Mouse (Mus musculus) stomach, postnatal 0 days (tissue): ENCODE results near the gene Ptk6. TPM values are rescaled to one million over a fixed set of nuclear protein-coding genes. Genes with fewer than 3 reads are reported as not detected.

ENCODE experiments used
- ATAC-seq: fragments of 200-750 bp; cut with Nextera tagmentation; 2 replicates; pipeline ENCODE4 v1.8.0; 2017; ENCODE audit not compliant: low FRiP score, low TSS enrichment
- DNase-seq: peaks from one replicate; pipeline ENCODE4 v3.0.0-alpha.2; 2016; ENCODE audit warnings: low spot score
- H3K27ac ChIP-seq: fragments of 300-500 bp; sonication (generic); replicated peaks from 2 replicates; pipeline ENCODE4 v1.5.1; 2014; ENCODE audit warnings: mild to moderate bottlenecking, control low read depth
- H3K27me3 ChIP-seq: fragments of 300-500 bp; sonication (generic); 2 replicates; pipeline ENCODE4 v1.6.1; 2014; ENCODE audit warnings: low read length; ENCODE audit not compliant: control insufficient read depth, insufficient read depth
- H3K36me3 ChIP-seq: fragments of 300-500 bp; sonication (generic); 2 replicates; pipeline ENCODE4 v1.6.1; 2014; ENCODE audit warnings: low read length, mixed read lengths; ENCODE audit not compliant: control insufficient read depth, insufficient read depth
- H3K4me1 ChIP-seq: fragments of 300-500 bp; sonication (generic); replicated peaks from 2 replicates; pipeline ENCODE4 v1.6.1; 2014; ENCODE audit warnings: antibody characterized with exemption; ENCODE audit not compliant: control insufficient read depth, insufficient read depth
- H3K4me2 ChIP-seq: fragments of 300-500 bp; sonication (generic); replicated peaks from 2 replicates; pipeline ENCODE4 v1.6.1; 2014; ENCODE audit warnings: low read depth, mild to moderate bottlenecking, control low read depth, moderate library complexity
- H3K4me3 ChIP-seq: fragments of 300-500 bp; sonication (generic); 2 replicates; pipeline ENCODE4 v1.5.1; 2014; ENCODE audit warnings: low read depth, low read length, control low read depth
- H3K9ac ChIP-seq: fragments of 300-500 bp; sonication (generic); 2 replicates; pipeline ENCODE4 v1.6.1; 2014; ENCODE audit warnings: mild to moderate bottlenecking, low read length, control low read depth, mixed read lengths
- H3K9me3 ChIP-seq: fragments of 300-500 bp; sonication (generic); 2 replicates; pipeline ENCODE4 v1.6.1; 2016; ENCODE audit warnings: low read length; ENCODE audit not compliant: control insufficient read depth
- CTCF ChIP-seq: IDR thresholded peaks from 2 replicates; pipeline ENCODE4 v1.5.1; 2016; ENCODE audit warnings: antibody characterized with exemption, low read depth, mild to moderate bottlenecking, moderate library complexity
- EP300 ChIP-seq: optimal IDR thresholded peaks from 2 replicates; pipeline ENCODE3; 2016; ENCODE audit warnings: antibody characterized with exemption
- WGBS: fragments of 180-500 bp; shearing (Covaris S2); extraction: QIAGEN DNeasy Blood & Tissue Kit; methylation state at CpG from one replicate; pipeline ENCODE4 v1.1.7; 2014; 5-methylcytosine and 5-hydroxymethylcytosine counted together
- polyA plus RNA-seq: library from polyadenylated mRNA; unstranded; fragments of >200 nt; fragmentation: Nextera tagmentation; extraction: Ambion mirVana; gene quantifications from 2 replicates; pipeline ENCODE4 v1.2.1, GENCODE M21; 2015

The Ptk6 gene
- polyA plus RNA-seq, 1 experiment from 2014 or later = 5.9 TPM

DNA sequence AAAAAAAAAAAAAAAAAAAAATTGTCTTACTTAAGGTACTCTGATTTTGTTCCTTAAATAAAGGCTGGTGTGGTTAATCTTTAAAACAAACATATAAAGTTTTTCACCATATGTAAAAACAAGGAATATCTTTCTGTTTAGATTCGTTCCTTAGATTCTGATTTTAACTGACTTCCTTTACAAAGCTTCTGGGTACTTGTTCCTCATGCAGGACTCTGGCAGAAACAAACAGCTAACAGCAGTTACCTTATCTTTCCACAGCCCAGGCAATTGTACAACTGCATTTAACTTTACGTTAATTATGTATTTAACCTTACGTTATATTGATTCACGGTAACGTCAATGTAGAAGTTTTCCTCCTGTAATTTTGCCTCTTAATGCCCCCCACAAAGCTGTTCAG lies 36.1 kb downstream of the Ptk6 start:
- Histone ChIP-seq H3K9ac (no peak overlapping the region), H3K36me3 (no peaks in the 10 kb centered on the region), H3K27me3 (no peaks in the 10 kb centered on the region), H3K4me3 (no peak overlapping the region), H3K9me3 (no peaks in the 10 kb centered on the region), H3K27ac (no peak overlapping the region), H3K4me1 (no peaks in the 10 kb centered on the region), H3K4me2 (no peak overlapping the region)
- DNase-seq = no peak
- WGBS = 52% methylated on average over 5 of the region's 5 CpGs
- ATAC-seq = no peak
- TF ChIP-seq EP300 (no peak), CTCF (no peak)

DNA sequence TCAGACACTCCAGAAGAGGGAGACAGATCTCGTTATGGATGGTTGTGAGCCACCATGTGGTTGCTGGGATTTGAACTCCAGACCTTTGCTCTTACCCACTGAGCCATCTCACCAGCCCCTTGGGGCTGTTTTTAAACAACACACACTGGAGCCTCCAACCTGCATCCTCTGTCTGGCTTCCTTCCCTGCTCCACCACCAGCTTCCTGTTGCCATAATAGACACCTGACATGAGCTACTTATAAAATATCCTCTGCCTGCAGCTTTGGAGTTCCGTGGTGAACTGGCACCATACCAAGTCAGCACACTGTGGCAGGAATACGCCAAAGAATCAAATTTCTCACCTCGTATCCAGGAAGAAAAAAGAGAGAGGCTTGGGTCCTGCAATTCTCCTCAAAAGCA lies 41.8 kb downstream of the Ptk6 start:
- 0 out of 2 replicates have a peak, but pooled peaks cover under 1% of the 10 kb centered on the region for H3K27me3 ChIP-seq
- DNase-seq (no peak), ATAC-seq (no peak)
- no peak overlapping the region for H3K9ac ChIP-seq
- no peaks in the 10 kb centered on the region for H3K36me3 ChIP-seq
- H3K4me2 ChIP-seq = no peak overlapping the region
- no peaks in the 10 kb centered on the region for H3K9me3 ChIP-seq
- H3K4me1 ChIP-seq = no peaks in the 10 kb centered on the region
- TF ChIP-seq CTCF = no peak
- TF ChIP-seq EP300 = no peak
- no peak overlapping the region for H3K4me3 ChIP-seq
- no peak overlapping the region for H3K27ac ChIP-seq
- 60% methylated on average over 4 of the region's 4 CpGs for WGBS

DNA sequence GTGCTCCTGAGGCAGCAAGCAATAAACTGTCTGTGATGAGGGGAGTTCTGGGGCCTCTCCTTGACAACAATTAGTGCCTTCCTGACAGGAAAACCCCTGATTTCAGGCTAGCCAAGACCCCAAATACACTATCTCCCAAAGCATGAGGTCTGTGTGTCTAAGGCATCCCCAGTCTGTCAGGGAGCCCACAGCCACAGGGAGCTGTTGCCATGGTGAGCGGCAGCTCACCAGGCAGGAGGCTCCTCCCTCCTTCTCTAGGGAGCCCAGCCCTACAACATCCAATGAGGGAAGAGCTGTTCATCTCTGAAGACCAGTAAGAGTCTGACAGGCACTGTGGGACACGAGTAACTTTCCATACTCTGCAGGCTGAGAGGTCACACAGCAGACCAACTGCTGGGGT lies 42.8 kb downstream of the Ptk6 start:
- ATAC-seq = no peak; the same call in 1 of the 2 replicates
- 0% methylated on average over 2 of the region's 2 CpGs for WGBS

DNA sequence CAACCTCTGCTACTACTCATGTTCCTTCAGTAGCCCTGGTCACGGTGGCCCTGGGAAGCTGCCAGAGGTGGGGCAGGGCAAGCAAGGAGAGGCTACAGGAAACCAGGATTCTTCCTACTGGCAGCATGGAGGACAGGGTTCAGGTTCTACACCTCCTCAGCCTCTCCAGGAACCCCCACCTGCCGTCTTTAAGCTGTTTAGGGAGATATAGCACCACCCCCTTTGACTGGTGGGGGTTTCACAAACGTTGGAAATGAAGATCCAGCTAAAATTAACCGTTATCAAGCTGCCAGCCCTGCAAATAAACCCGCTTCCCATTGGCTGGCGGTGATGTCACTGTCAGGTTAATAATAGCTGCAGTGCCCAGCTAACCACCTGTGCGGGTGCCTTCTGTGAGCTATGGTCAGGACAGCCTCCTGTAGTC lies 43.5 kb downstream of the Ptk6 start:
- Histone ChIP-seq H3K9ac (no peak overlapping the region), H3K4me2 (no peak overlapping the region), H3K27ac (no peak overlapping the region), H3K4me1 (no peaks in the 10 kb centered on the region), H3K9me3 (no peaks in the 10 kb centered on the region), H3K27me3 (0 out of 2 replicates have a peak, but pooled peaks cover 2% of the 10 kb centered on the region), H3K36me3 (no peaks in the 10 kb centered on the region), H3K4me3 (no peak overlapping the region)
- no peak for TF ChIP-seq EP300
- no peak for TF ChIP-seq CTCF
- no peak for ATAC-seq
- no peak for DNase-seq
- 52% methylated on average over 7 of the region's 7 CpGs for WGBS

More for the DNA sequence above, 42.8 kb downstream of the Ptk6 start:
- 0 out of 2 replicates have a peak, but pooled peaks cover 2% of the 10 kb centered on the region for H3K27me3 ChIP-seq
- no peak overlapping the region for H3K27ac ChIP-seq
- H3K9ac ChIP-seq = no peak overlapping the region
- H3K4me2 ChIP-seq = no peak overlapping the region
- no peaks in the 10 kb centered on the region for H3K9me3 ChIP-seq
- no peaks in the 10 kb centered on the region for H3K36me3 ChIP-seq
- no peaks in the 10 kb centered on the region for H3K4me1 ChIP-seq
- TF ChIP-seq CTCF (no peak), EP300 (no peak)
- H3K4me3 ChIP-seq = no peak overlapping the region
- DNase-seq = no peak

DNA sequence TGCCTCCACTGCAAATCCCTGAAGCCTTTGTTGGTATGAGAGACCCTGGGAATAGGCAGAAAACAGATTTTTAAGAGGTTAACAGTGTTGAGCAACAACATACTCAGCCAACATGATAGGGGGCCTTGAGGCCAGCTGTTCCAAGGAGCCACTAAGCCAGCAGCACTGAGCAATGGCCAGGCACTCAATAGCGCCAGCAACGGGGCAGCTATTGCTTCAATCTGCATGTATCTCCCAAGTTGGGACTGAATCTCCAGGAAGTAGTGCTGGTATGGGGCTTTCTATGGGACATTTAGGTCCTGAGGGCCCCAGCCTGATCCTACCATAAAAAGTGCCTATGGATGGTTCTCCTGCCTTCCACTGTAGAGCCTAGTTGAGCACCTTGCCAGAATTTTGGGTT lies 44.1 kb downstream of the Ptk6 start:
- Histone ChIP-seq H3K9me3 (no peaks in the 10 kb centered on the region), H3K27me3 (0 out of 2 replicates have a peak, but pooled peaks cover 2% of the 10 kb centered on the region), H3K4me2 (no peak overlapping the region), H3K4me3 (no peak overlapping the region), H3K4me1 (no peaks in the 10 kb centered on the region), H3K9ac (no peak overlapping the region), H3K36me3 (no peaks in the 10 kb centered on the region), H3K27ac (no peak overlapping the region)
- ATAC-seq (no peak), DNase-seq (no peak)
- WGBS = 89% methylated on average over 2 of the region's 2 CpGs
- TF ChIP-seq EP300 (no peak), CTCF (no peak)

DNA sequence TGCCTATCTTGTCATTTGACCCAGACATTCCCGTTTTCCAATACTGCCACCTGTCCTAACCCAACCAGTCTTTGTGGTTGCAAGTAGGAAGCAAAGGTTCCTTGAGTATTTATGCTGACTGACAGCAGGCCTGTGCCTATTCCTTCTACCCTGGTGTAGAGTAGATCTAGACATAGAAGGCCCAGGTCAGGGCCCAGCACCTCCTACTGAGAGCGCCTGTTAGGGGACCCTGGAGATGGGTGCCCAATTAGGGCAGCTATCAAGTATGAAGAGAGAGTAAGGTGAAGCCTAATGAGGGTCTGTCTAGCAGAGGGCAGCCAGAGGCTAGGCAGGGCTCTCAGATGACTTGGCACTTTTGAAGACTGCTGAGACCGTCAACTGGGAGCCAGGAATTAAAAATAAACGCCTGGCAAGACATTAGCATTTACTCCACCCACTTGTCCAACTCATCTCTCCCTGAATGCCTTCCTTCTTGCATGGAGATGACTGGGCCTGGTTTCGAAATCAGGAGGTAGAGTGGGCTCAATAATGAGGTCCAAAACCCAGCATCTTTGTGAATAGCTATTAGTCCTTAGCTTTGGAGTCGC lies 44.8 kb downstream of the Ptk6 start:
- H3K4me1 ChIP-seq = no peaks in the 10 kb centered on the region
- no peak overlapping the region for H3K4me2 ChIP-seq
- no peak overlapping the region for H3K4me3 ChIP-seq
- H3K9ac ChIP-seq = no peak overlapping the region
- WGBS = 66% methylated on average over 6 of the region's 6 CpGs
- DNase-seq (no peak), ATAC-seq (no peak)
- 0 out of 2 replicates have a peak, but pooled peaks cover 2% of the 10 kb centered on the region for H3K27me3 ChIP-seq
- no peak overlapping the region for H3K27ac ChIP-seq
- H3K9me3 ChIP-seq = no peaks in the 10 kb centered on the region
- H3K36me3 ChIP-seq = no peaks in the 10 kb centered on the region
- TF ChIP-seq CTCF (no peak), EP300 (no peak)
